Mouse (Mus musculus) stomach, postnatal 0 days (tissue): ENCODE data around the gene Ppm1k.

Source experiments
- CTCF ChIP-seq: IDR thresholded peaks from 2 replicates; pipeline ENCODE4 v1.5.1; 2016; ENCODE audit warnings: antibody characterized with exemption, low read depth, mild to moderate bottlenecking, moderate library complexity
- EP300 ChIP-seq: optimal IDR thresholded peaks from 2 replicates; pipeline ENCODE3; 2016; ENCODE audit warnings: antibody characterized with exemption

- no peak for TF ChIP-seq CTCF
- no peak for TF ChIP-seq EP300
These were observed 3.2 kb downstream of the Ppm1k start for GRCm38 (mm10) chr6:57532022-57532421.
